Mouse (Mus musculus): ENCODE results near the gene Was. TPM values are rescaled to one million over a fixed set of nuclear protein-coding genes. Genes with fewer than 3 reads are reported as not detected.

Was gene
- polyA plus RNA-seq, 1 experiment from 2014 or later = 0.90 TPM

DNA sequence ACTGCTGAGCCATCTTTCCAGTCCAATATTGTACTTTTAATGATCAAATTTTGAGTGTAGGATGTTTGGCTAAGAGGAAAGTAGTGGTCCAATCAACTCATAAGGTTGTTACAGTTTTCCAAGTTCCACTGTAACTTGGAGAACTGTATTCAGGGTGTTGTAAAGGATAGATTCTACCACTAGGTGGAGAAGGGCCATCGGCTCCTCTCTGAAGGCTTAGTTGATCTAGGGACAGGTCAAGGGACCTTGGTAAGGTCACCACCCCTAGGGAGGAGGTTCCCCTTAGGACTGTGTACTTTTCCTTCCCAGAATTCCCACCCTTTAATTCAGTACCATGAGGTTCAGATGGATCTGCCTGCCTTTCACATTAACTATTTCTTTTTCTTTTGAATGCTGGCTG lies 57.3 kb downstream of the Was start:
- Histone ChIP-seq H3K4me1 (ENCODE audit: insufficient read depth, low read depth, low read length) (no peaks in the 10 kb centered on the region), H3K4me3 (ENCODE audit: low read depth, low read length) (no peak overlapping the region), H3K27ac (ENCODE audit: low read length) (no peak overlapping the region), H3K9ac (replicated peaks; ENCODE audit: low read depth) (no peak overlapping the region), H3K9me3 (ENCODE audit: low read length) (no peaks in the 10 kb centered on the region), H3K4me2 (replicated peaks; ENCODE audit: low read depth, low read length) (no peak overlapping the region), H3K27me3 (replicated peaks; ENCODE audit: insufficient read depth, low read length) (no peaks in the 10 kb centered on the region), H3K36me3 (ENCODE audit: insufficient read depth, low read length) (no peaks in the 10 kb centered on the region)
- DNase-seq (ENCODE audit: low spot score) (no peak), ATAC-seq (no peak)
- TF ChIP-seq CTCF (IDR thresholded peaks at IDR 0.05) (peak; percentile 20; the same call in 1 of the 2 replicates), EP300 (IDR thresholded peaks at IDR 0.05) (no peak)
- 36% methylated on average over 1 of the region's 1 CpGs for WGBS

Other genes with a start within 250 kb of the Was start
- 29.0 and 30.3 TPM in 2 replicates for gene Otud5, start 249.1 kb downstream of the Was start, polyA plus RNA-seq (2015; fragmentation: Nextera tagmentation; extraction: Ambion mirVana)
- 5.5 and 7.0 TPM in 2 replicates for gene Pim2, start 212.2 kb downstream of the Was start, polyA plus RNA-seq (2015; fragmentation: Nextera tagmentation; extraction: Ambion mirVana)
- gene Slc35a2, start 206.5 kb downstream of the Was start, polyA plus RNA-seq (2015; fragmentation: Nextera tagmentation; extraction: Ambion mirVana) = 30.0 and 32.2 TPM in 2 replicates
- gene Pqbp1, start 191.2 kb downstream of the Was start, polyA plus RNA-seq (2015; fragmentation: Nextera tagmentation; extraction: Ambion mirVana) = 80.1 and 80.4 TPM in 2 replicates
- gene Timm17b, start 191.1 kb downstream of the Was start, polyA plus RNA-seq (2015; fragmentation: Nextera tagmentation; extraction: Ambion mirVana) = 82.3 and 88.9 TPM in 2 replicates
- gene Gm10491, start 182.7 kb downstream of the Was start, polyA plus RNA-seq (2015; fragmentation: Nextera tagmentation; extraction: Ambion mirVana) = not detected in 2 replicates
- not detected in 2 replicates for gene Gm10490, start 181.0 kb downstream of the Was start, polyA plus RNA-seq (2015; fragmentation: Nextera tagmentation; extraction: Ambion mirVana)
- gene Pcsk1n, start 170.7 kb downstream of the Was start, polyA plus RNA-seq (2015; fragmentation: Nextera tagmentation; extraction: Ambion mirVana) = 0.15 and 0.17 TPM in 2 replicates
- not detected in 2 replicates for gene Eras, start 161.9 kb downstream of the Was start, polyA plus RNA-seq (2015; fragmentation: Nextera tagmentation; extraction: Ambion mirVana)
- 7.2 and 7.5 TPM in 2 replicates for gene Hdac6, start 142.6 kb downstream of the Was start, polyA plus RNA-seq (2015; fragmentation: Nextera tagmentation; extraction: Ambion mirVana)
- gene Gata1, start 112.4 kb downstream of the Was start, polyA plus RNA-seq (2015; fragmentation: Nextera tagmentation; extraction: Ambion mirVana) = 1.8 and 2.0 TPM in 2 replicates
- gene Glod5, start 72.0 kb downstream of the Was start, polyA plus RNA-seq (2015; fragmentation: Nextera tagmentation; extraction: Ambion mirVana) = 0.68 TPM in 1 of 2 replicates, not detected in the other
- 13.2 and 13.6 TPM in 2 replicates for gene Suv39h1, start 15.7 kb downstream of the Was start, polyA plus RNA-seq (2015; fragmentation: Nextera tagmentation; extraction: Ambion mirVana)
- gene Wdr13, start 42.4 kb upstream of the Was start, polyA plus RNA-seq (2015; fragmentation: Nextera tagmentation; extraction: Ambion mirVana) = 18.4 and 18.9 TPM in 2 replicates
- gene Rbm3, start 55.4 kb upstream of the Was start, polyA plus RNA-seq (2015; fragmentation: Nextera tagmentation; extraction: Ambion mirVana) = 373 and 463 TPM in 2 replicates
- gene Tbc1d25, start 85.7 kb upstream of the Was start, polyA plus RNA-seq (2015; fragmentation: Nextera tagmentation; extraction: Ambion mirVana) = 7.8 and 9.1 TPM in 2 replicates
- gene Ebp, start 103.0 kb upstream of the Was start, polyA plus RNA-seq (2015; fragmentation: Nextera tagmentation; extraction: Ambion mirVana) = 51.0 and 58.1 TPM in 2 replicates
- 20.3 and 22.3 TPM in 2 replicates for gene Porcn, start 116.0 kb upstream of the Was start, polyA plus RNA-seq (2015; fragmentation: Nextera tagmentation; extraction: Ambion mirVana)
- 24.2 and 26.5 TPM in 2 replicates for gene Ftsj1, start 161.9 kb upstream of the Was start, polyA plus RNA-seq (2015; fragmentation: Nextera tagmentation; extraction: Ambion mirVana)
- 88.1 and 90.0 TPM in 2 replicates for gene Slc38a5, start 180.6 kb upstream of the Was start, polyA plus RNA-seq (2015; fragmentation: Nextera tagmentation; extraction: Ambion mirVana)
- gene Ssxb10, start 236.9 kb upstream of the Was start, polyA plus RNA-seq (2015; fragmentation: Nextera tagmentation; extraction: Ambion mirVana) = not detected in 2 replicates

Measured in lung, postnatal 0 days (tissue).